In the genomic region with DNA sequence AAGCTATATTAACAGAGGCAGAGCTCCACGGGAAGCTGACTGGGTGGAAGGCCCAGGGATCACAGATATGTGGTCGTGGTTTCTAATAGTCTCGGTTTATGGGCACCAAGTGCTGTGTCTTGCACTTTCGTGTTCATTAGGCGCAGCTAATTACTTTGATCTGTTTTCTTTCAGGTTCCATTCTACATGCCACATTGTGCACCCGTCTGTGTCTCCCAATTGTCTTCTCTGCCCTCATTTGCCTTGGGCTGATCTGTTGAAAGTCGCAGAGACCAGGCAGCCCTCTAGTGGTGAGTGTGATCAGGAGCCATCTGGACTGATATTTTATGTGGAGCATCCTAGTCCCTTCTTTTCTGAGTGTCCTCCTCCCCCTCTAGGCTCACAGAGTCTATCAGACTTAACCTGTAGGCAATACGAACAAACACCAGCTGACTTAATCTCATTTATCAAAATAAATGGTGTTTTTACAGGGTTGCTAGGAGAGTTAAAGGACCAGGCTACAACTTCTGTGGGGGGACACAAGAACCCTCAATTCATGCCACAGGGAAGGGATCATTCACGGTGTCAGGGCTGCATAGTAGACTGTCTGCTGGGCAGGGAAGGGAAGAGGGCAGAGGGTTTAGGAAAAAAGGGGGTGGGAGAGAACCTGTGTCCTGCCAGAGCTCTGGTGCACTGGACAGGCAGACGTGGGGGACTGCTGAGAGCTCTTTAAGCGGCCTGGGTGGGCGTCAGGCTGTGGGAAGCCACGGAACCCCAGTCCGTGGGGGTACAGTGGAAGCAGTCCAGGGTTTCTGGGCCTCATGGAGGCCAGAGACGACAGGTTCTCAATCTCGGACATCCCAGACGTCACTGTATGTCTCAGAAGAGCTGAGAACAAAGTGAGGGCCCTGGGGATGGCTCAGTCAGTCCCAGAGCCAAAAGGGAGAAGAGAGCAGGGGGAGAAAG, we compare ENCODE assay signal across 9 mouse cellular contexts. TPM values are rescaled to one million over a fixed set of nuclear protein-coding genes. Genes with fewer than 3 reads are reported as not detected.
DNase-seq lines count a peak whose midpoint lies in the region; ATAC-seq and TF ChIP-seq lines count a peak whose summit lies in the region.
"Had no signal": no experiment of that assay in that cellular context is flagged by ENCODE, and none has a peak within 500 bp of the region (broad histone marks: within the 10 kb centered on the region; RNA-seq: fewer than 3 reads in every experiment).

No protein-coding gene starts in this region.

- no peaks in the 10 kb centered on the region for H3K36me3 ChIP-seq in forebrain, postnatal 0 days (ENCODE audit: insufficient read depth)
- H3K36me3 ChIP-seq in small intestine, adult 2 months (ENCODE audit: control insufficient read depth, insufficient read depth, low read length), result no peaks in the 10 kb centered on the region

- H3K4me1 ChIP-seq in forebrain, postnatal 0 days (ENCODE audit: insufficient read depth), result no peaks in the 10 kb centered on the region
- no peaks in the 10 kb centered on the region for H3K4me1 ChIP-seq in small intestine, adult 2 months (ENCODE audit: control insufficient read depth, insufficient read depth, insufficient read length, low read length)

- ATAC-seq in cerebellum, adult (ENCODE audit: insufficient number of reproducible peaks, low FRiP score, low TSS enrichment), result peak; percentile 74
- peak; percentile 87 for ATAC-seq in forebrain, postnatal 0 days

- H3K9me3 ChIP-seq in forebrain, postnatal 0 days (ENCODE audit: low read length), result no peaks in the 10 kb centered on the region

- H3K27me3 ChIP-seq in forebrain, postnatal 0 days (ENCODE audit: insufficient read depth, low read length), result no peaks in the 10 kb centered on the region
- no peaks in the 10 kb centered on the region for H3K27me3 ChIP-seq in small intestine, adult 2 months (ENCODE audit: control insufficient read depth, insufficient read depth, low read length)

- H3K9ac ChIP-seq in forebrain, postnatal 0 days, result no peak overlapping the region

- WGBS in forebrain, postnatal 0 days, result 61% methylated on average over 17 of the region's 17 CpGs
- WGBS in small intestine, adult 2 months, result 78% methylated on average over 17 of the region's 17 CpGs

- H3K27ac ChIP-seq in forebrain, postnatal 0 days (ENCODE audit: low read depth, low read length), result no peak overlapping the region
- no peak overlapping the region for H3K27ac ChIP-seq in small intestine, adult 2 months (ENCODE audit: insufficient read depth, low read depth, low read length)

- TF ChIP-seq POLR2A in brain, embryonic 14.5 days (IDR thresholded peaks at IDR 0.05; ENCODE audit: borderline replicate concordance, extremely low read depth, insufficient read depth, insufficient read length, poor library complexity, severe bottlenecking), result no peak
- TF ChIP-seq POLR2A in small intestine, adult 2 months (IDR thresholded peaks at IDR 0.05; ENCODE audit: low read depth, low read length), result no peak

- no peak overlapping the region for H3K4me2 ChIP-seq in forebrain, postnatal 0 days (ENCODE audit: low read depth)

- no peak overlapping the region for H3K4me3 ChIP-seq in forebrain, postnatal 0 days (ENCODE audit: low read depth, low read length)
- H3K4me3 ChIP-seq in small intestine, adult 2 months (ENCODE audit: low read depth, low read length), result no peak overlapping the region

- TF ChIP-seq CTCF in brain, embryonic 14.5 days (IDR thresholded peaks at IDR 0.05; ENCODE audit: borderline replicate concordance, extremely low read depth, insufficient read depth, insufficient read length), result peak; percentile 75; the same call in 1 of the 2 replicates
- TF ChIP-seq CTCF in forebrain, postnatal 0 days (IDR thresholded peaks at IDR 0.05; ENCODE audit: low read depth), result peak; percentile 79
- TF ChIP-seq CTCF in small intestine, adult 2 months (IDR thresholded peaks at IDR 0.05; ENCODE audit: extremely low read depth, insufficient read length, insufficient replicate concordance, low read depth, low read length), result peak; percentile 57; the same call in 1 of the 2 replicates

- no peak for DNase-seq in cerebellum, adult 11-12 months
- DNase-seq in B cell, adult 2 months, result peak; percentile 62 to 64
- peak; percentile 76 for DNase-seq in brain, embryonic 14.5 days (ENCODE audit: low read depth)
- peak; percentile 62 for DNase-seq in forebrain, postnatal 0 days
- peak; percentile 15 to 51 for DNase-seq in kidney, adult 8-10 months
- peak; percentile 79 for DNase-seq in lung, postnatal 36 days

RNA-seq across cellular contexts. Expression of a gene that starts 18.2 kb away (rescaled TPM):
- 0.06 TPM in 1 of 2 replicates, not detected in the other for polyA plus RNA-seq in brain, embryonic 14.5 days (2012; rRNA removed)
- total RNA-seq in forebrain, postnatal 0 days (2014; rRNA removed), result 0.10 TPM in 1 of 2 replicates, not detected in the other
- polyA plus RNA-seq in forebrain, postnatal 0 days (2015; fragmentation: Nextera tagmentation; extraction: Ambion mirVana), result not detected in 2 replicates
- 0.30 and 0.77 TPM in 2 replicates for polyA plus RNA-seq in small intestine, adult 2 months (2012; rRNA removed)
- polyA plus RNA-seq: gonadal fat pad, adult 2 months had no signal
